Mouse (Mus musculus): ENCODE measurements around the gene Hpd. TPM values are rescaled to one million over a fixed set of nuclear protein-coding genes. Genes with fewer than 3 reads are reported as not detected.

The Hpd gene
- total and polyA plus RNA-seq, 3 experiments: 0.61 TPM; not detected in 2

- Histone ChIP-seq H3K9ac (ENCODE audit: low read depth, low read length) (no peak overlapping the region), H3K27me3 (ENCODE audit: control insufficient read depth, insufficient read depth, low read length) (no peaks in the 10 kb centered on the region), H3K27ac (no peak overlapping the region), H3K4me1 (ENCODE audit: control insufficient read depth, insufficient read depth, low read length) (no peaks in the 10 kb centered on the region), H3K79me2 (replicated peaks; ENCODE audit: control insufficient read depth, insufficient read depth, low read length) (no peaks in the 10 kb centered on the region), H3K36me3 (ENCODE audit: control insufficient read depth, insufficient read depth, low read length) (no peaks in the 10 kb centered on the region), H3K4me3 (no peak overlapping the region)
- TF ChIP-seq CTCF (IDR thresholded peaks at IDR 0.05): no peak
- no peak for TF ChIP-seq EP300 (IDR thresholded peaks at IDR 0.05; ENCODE audit: insufficient read depth, low read depth, low read length)
- no peak for TF ChIP-seq POLR2A (IDR thresholded peaks at IDR 0.05; ENCODE audit: insufficient read depth, low read depth, low read length)
- DNase-seq: no peak
- intact Hi-C loops (cut with DNase I): no loop called here
- WGBS: 52% methylated on average over 4 of the region's 4 CpGs
Measured at GRCm38 (mm10) chr5:123198523-123198922, 16.0 kb upstream of the Hpd start.

GRCm38 (mm10) chr5:123196746-123197145 lies 14.2 kb upstream of the Hpd start:
- intact Hi-C loops (cut with DNase I): no loop called here

GRCm38 (mm10) chr5:123195500-123196000 lies 13.0 kb upstream of the Hpd start:
- DNase-seq: no peak
- H3K27me3 ChIP-seq (ENCODE audit: control insufficient read depth, insufficient read depth, low read length): no peaks in the 10 kb centered on the region
- no peak overlapping the region for H3K9ac ChIP-seq (ENCODE audit: low read depth, low read length)
- TF ChIP-seq POLR2A (IDR thresholded peaks at IDR 0.05; ENCODE audit: insufficient read depth, low read depth, low read length) (no peak), CTCF (IDR thresholded peaks at IDR 0.05) (no peak), EP300 (IDR thresholded peaks at IDR 0.05; ENCODE audit: insufficient read depth, low read depth, low read length) (no peak)
- H3K27ac ChIP-seq: no peak overlapping the region
- no peaks in the 10 kb centered on the region for H3K79me2 ChIP-seq (replicated peaks; ENCODE audit: control insufficient read depth, insufficient read depth, low read length)
- intact Hi-C loops (cut with DNase I): no loop called here
- H3K4me3 ChIP-seq: no peak overlapping the region
- H3K36me3 ChIP-seq (ENCODE audit: control insufficient read depth, insufficient read depth, low read length): no peaks in the 10 kb centered on the region
- no peaks in the 10 kb centered on the region for H3K4me1 ChIP-seq (ENCODE audit: control insufficient read depth, insufficient read depth, low read length)
- WGBS: 83% methylated on average over 16 of the region's 16 CpGs

More at GRCm38 (mm10) chr5:123196746-123197145, 14.2 kb upstream of the Hpd start:
- no peaks in the 10 kb centered on the region for H3K36me3 ChIP-seq (ENCODE audit: control insufficient read depth, insufficient read depth, low read length)
- no peak overlapping the region for H3K9ac ChIP-seq (ENCODE audit: low read depth, low read length)
- TF ChIP-seq EP300 (IDR thresholded peaks at IDR 0.05; ENCODE audit: insufficient read depth, low read depth, low read length): no peak
- TF ChIP-seq CTCF (IDR thresholded peaks at IDR 0.05): no peak
- no peak for TF ChIP-seq POLR2A (IDR thresholded peaks at IDR 0.05; ENCODE audit: insufficient read depth, low read depth, low read length)
- no peak overlapping the region for H3K27ac ChIP-seq
- H3K4me3 ChIP-seq: no peak overlapping the region
- 73% methylated on average over 4 of the region's 4 CpGs for WGBS
- no peaks in the 10 kb centered on the region for H3K27me3 ChIP-seq (ENCODE audit: control insufficient read depth, insufficient read depth, low read length)
- H3K79me2 ChIP-seq (replicated peaks; ENCODE audit: control insufficient read depth, insufficient read depth, low read length): no peaks in the 10 kb centered on the region
- DNase-seq: no peak
- H3K4me1 ChIP-seq (ENCODE audit: control insufficient read depth, insufficient read depth, low read length): no peaks in the 10 kb centered on the region

GRCm38 (mm10) chr5:123194856-123195255 lies 12.3 kb upstream of the Hpd start:
- TF ChIP-seq EP300 (IDR thresholded peaks at IDR 0.05; ENCODE audit: insufficient read depth, low read depth, low read length): no peak
- TF ChIP-seq POLR2A (IDR thresholded peaks at IDR 0.05; ENCODE audit: insufficient read depth, low read depth, low read length): no peak
- TF ChIP-seq CTCF (IDR thresholded peaks at IDR 0.05): no peak
- Histone ChIP-seq H3K79me2 (replicated peaks; ENCODE audit: control insufficient read depth, insufficient read depth, low read length) (no peaks in the 10 kb centered on the region), H3K27ac (no peak overlapping the region), H3K36me3 (ENCODE audit: control insufficient read depth, insufficient read depth, low read length) (no peaks in the 10 kb centered on the region), H3K4me1 (ENCODE audit: control insufficient read depth, insufficient read depth, low read length) (no peaks in the 10 kb centered on the region), H3K4me3 (no peak overlapping the region), H3K27me3 (ENCODE audit: control insufficient read depth, insufficient read depth, low read length) (no peaks in the 10 kb centered on the region), H3K9ac (ENCODE audit: low read depth, low read length) (no peak overlapping the region)
- WGBS: 82% methylated on average over 6 of the region's 6 CpGs
- DNase-seq: no peak
- intact Hi-C loops (cut with DNase I): no loop called here

- Histone ChIP-seq H3K79me2 (replicated peaks; ENCODE audit: control insufficient read depth, insufficient read depth, low read length) (no peaks in the 10 kb centered on the region), H3K4me3 (no peak overlapping the region), H3K36me3 (ENCODE audit: control insufficient read depth, insufficient read depth, low read length) (no peaks in the 10 kb centered on the region), H3K27ac (no peak overlapping the region), H3K27me3 (ENCODE audit: control insufficient read depth, insufficient read depth, low read length) (no peaks in the 10 kb centered on the region), H3K9ac (ENCODE audit: low read depth, low read length) (no peak overlapping the region), H3K4me1 (ENCODE audit: control insufficient read depth, insufficient read depth, low read length) (no peaks in the 10 kb centered on the region)
- TF ChIP-seq POLR2A (IDR thresholded peaks at IDR 0.05; ENCODE audit: insufficient read depth, low read depth, low read length) (no peak), EP300 (IDR thresholded peaks at IDR 0.05; ENCODE audit: insufficient read depth, low read depth, low read length) (no peak), CTCF (IDR thresholded peaks at IDR 0.05) (no peak)
- 72% methylated on average over 5 of the region's 5 CpGs for WGBS
- intact Hi-C loops (cut with DNase I): no loop called here
- no peak for DNase-seq
Measured at GRCm38 (mm10) chr5:123193436-123193835, 10.9 kb upstream of the Hpd start.

- no peaks in the 10 kb centered on the region for H3K27me3 ChIP-seq (ENCODE audit: control insufficient read depth, insufficient read depth, low read length)
- no peak overlapping the region for H3K4me3 ChIP-seq
- DNase-seq: no peak
- TF ChIP-seq EP300 (IDR thresholded peaks at IDR 0.05; ENCODE audit: insufficient read depth, low read depth, low read length) (no peak), POLR2A (IDR thresholded peaks at IDR 0.05; ENCODE audit: insufficient read depth, low read depth, low read length) (no peak), CTCF (IDR thresholded peaks at IDR 0.05) (no peak)
- no peak overlapping the region for H3K9ac ChIP-seq (ENCODE audit: low read depth, low read length)
- intact Hi-C loops (cut with DNase I): no loop called here
- no peaks in the 10 kb centered on the region for H3K79me2 ChIP-seq (replicated peaks; ENCODE audit: control insufficient read depth, insufficient read depth, low read length)
- 57% methylated on average over 9 of the region's 9 CpGs for WGBS
- no peaks in the 10 kb centered on the region for H3K36me3 ChIP-seq (ENCODE audit: control insufficient read depth, insufficient read depth, low read length)
- H3K4me1 ChIP-seq (ENCODE audit: control insufficient read depth, insufficient read depth, low read length): no peaks in the 10 kb centered on the region
- H3K27ac ChIP-seq: no peak overlapping the region
Measured at GRCm38 (mm10) chr5:123192606-123193150, 10.2 kb upstream of the Hpd start.
